Mouse (Mus musculus): ENCODE results near the gene Agap2. TPM values are rescaled to one million over a fixed set of nuclear protein-coding genes. Genes with fewer than 3 reads are reported as not detected.

The Agap2 gene
- total and polyA plus RNA-seq, 3 experiments: 24.8 to 43.5 (median 26.1) TPM

DNA sequence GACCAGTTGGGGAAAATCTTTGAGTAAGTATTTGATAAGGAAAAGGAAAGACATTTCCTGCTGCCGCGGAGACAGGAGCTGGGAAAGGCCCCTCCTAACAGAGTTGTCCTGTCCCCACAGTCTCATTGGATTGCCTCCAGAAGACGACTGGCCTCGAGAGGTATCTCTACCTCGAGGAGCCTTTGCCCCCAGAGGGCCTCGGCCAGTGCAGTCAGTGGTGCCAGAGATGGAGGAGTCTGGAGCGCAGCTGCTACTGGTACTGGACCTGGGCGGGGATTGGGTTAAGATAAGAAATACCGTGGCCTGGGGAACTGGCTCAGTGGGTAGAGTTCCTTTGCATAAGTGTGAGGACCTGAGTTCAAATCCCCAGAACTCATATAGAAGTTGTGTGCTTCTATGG lies 9.1 kb upstream of the Agap2 start:
- Histone ChIP-seq H3K9me3 (replicated peaks; ENCODE audit: low read length) (no peaks in the 10 kb centered on the region), H3K27me3 (replicated peaks) (peaks cover 16% of the 10 kb centered on the region), H3K36me3 (replicated peaks in 1 of 2; ENCODE audit: control insufficient read depth in 1 of 2, insufficient read depth in 1 of 2, low read length in 1 of 2) (peaks cover 37 to 45% of the 10 kb centered on the region in 2 experiments), H3K4me2 (ENCODE audit: insufficient read depth, low read depth, poor library complexity, severe bottlenecking) (no peak overlapping the region), H3K79me2 (replicated peaks; ENCODE audit: control insufficient read depth, extremely low read depth, insufficient read depth, poor library complexity, severe bottlenecking) (peaks cover 26% of the 10 kb centered on the region), H3K4me3 (replicated peaks in 1 of 3; ENCODE audit: low read depth in 2 of 3, low read length in 2 of 3, poor library complexity in 1 of 3) (no peak overlapping the region), H3K4me1 (ENCODE audit: control insufficient read depth in 1 of 2, insufficient read depth in 2 of 2) (peaks cover 5 to 46% of the 10 kb centered on the region in 2 experiments), H3K27ac (ENCODE audit: insufficient read depth, low read depth) (no peak overlapping the region), H3K9ac (ENCODE audit: insufficient read depth, low read depth) (no peak overlapping the region)
- no peak for DNase-seq (ENCODE audit: extremely low read depth)
- TF ChIP-seq SMC3 (IDR thresholded peaks at IDR 0.05; ENCODE audit: low read depth, low read length) (no peak), ZC3H11A (IDR thresholded peaks at IDR 0.05; ENCODE audit: low read depth, low read length) (no peak), CHD1 (IDR thresholded peaks at IDR 0.05; ENCODE audit: low read depth, low read length) (no peak), HCFC1 (IDR thresholded peaks at IDR 0.05; ENCODE audit: low read depth, low read length) (no peak), RCOR1 (conservative IDR thresholded peaks at IDR 0.05; ENCODE audit: low read depth, low read length) (no peak), POLR2A (IDR thresholded peaks at IDR 0.05; ENCODE audit: low read depth, low read length) (no peak)
- in situ Hi-C loops (cut with MboI; ENCODE audit: low pct_ligation_motif_present, low pct_unique_long_range_greater_than_20kb, low sequenced_read_pairs) (no loop called here), dilution Hi-C loops (cut with MboI; ENCODE audit: extremely low pct_ligation_motif_present, extremely low pct_unique_long_range_greater_than_20kb, low sequenced_read_pairs) (no loop called here)

- no peak for DNase-seq (ENCODE audit: extremely low read depth)
- Histone ChIP-seq H3K27me3 (replicated peaks) (peaks cover 10% of the 10 kb centered on the region), H3K9ac (ENCODE audit: insufficient read depth, low read depth) (no peak overlapping the region), H3K27ac (ENCODE audit: insufficient read depth, low read depth) (no peak overlapping the region), H3K4me3 (replicated peaks in 1 of 3; ENCODE audit: low read depth in 2 of 3, low read length in 2 of 3, poor library complexity in 1 of 3) (no peak overlapping the region), H3K9me3 (replicated peaks; ENCODE audit: low read length) (no peaks in the 10 kb centered on the region), H3K79me2 (replicated peaks; ENCODE audit: control insufficient read depth, extremely low read depth, insufficient read depth, poor library complexity, severe bottlenecking) (peaks cover 26% of the 10 kb centered on the region), H3K4me2 (ENCODE audit: insufficient read depth, low read depth, poor library complexity, severe bottlenecking) (no peak overlapping the region), H3K4me1 (ENCODE audit: control insufficient read depth in 1 of 2, insufficient read depth in 2 of 2) (peaks cover 10 to 51% of the 10 kb centered on the region in 2 experiments), H3K36me3 (replicated peaks in 1 of 2; ENCODE audit: control insufficient read depth in 1 of 2, insufficient read depth in 1 of 2, low read length in 1 of 2) (peaks cover 37 to 45% of the 10 kb centered on the region in 2 experiments)
- in situ Hi-C loops (cut with MboI; ENCODE audit: low pct_ligation_motif_present, low pct_unique_long_range_greater_than_20kb, low sequenced_read_pairs) (no loop called here), dilution Hi-C loops (cut with MboI; ENCODE audit: extremely low pct_ligation_motif_present, extremely low pct_unique_long_range_greater_than_20kb, low sequenced_read_pairs) (no loop called here)
- 0 out of 2 replicates have a peak, but pooled peaks have one; percentile 33 for TF ChIP-seq POLR2A (IDR thresholded peaks at IDR 0.05; ENCODE audit: low read depth, low read length)
- TF ChIP-seq CHD1 (IDR thresholded peaks at IDR 0.05; ENCODE audit: low read depth, low read length): no peak
- no peak for TF ChIP-seq ETS1 (conservative IDR thresholded peaks at IDR 0.05; ENCODE audit: low read depth, low read length)
- no peak for TF ChIP-seq POLR2AphosphoS2 (IDR thresholded peaks at IDR 0.05; ENCODE audit: low read depth, low read length)
- no peak for TF ChIP-seq ZNF384 (IDR thresholded peaks at IDR 0.05; ENCODE audit: low read depth, low read length)
- no peak for TF ChIP-seq MYC (IDR thresholded peaks at IDR 0.05; ENCODE audit: low read depth, low read length)
- TF ChIP-seq RCOR1 (conservative IDR thresholded peaks at IDR 0.05; ENCODE audit: low read depth, low read length): no peak
Observed at GRCm38 (mm10) chr10:127066519-127067018, 8.5 kb upstream of the Agap2 start.

DNA sequence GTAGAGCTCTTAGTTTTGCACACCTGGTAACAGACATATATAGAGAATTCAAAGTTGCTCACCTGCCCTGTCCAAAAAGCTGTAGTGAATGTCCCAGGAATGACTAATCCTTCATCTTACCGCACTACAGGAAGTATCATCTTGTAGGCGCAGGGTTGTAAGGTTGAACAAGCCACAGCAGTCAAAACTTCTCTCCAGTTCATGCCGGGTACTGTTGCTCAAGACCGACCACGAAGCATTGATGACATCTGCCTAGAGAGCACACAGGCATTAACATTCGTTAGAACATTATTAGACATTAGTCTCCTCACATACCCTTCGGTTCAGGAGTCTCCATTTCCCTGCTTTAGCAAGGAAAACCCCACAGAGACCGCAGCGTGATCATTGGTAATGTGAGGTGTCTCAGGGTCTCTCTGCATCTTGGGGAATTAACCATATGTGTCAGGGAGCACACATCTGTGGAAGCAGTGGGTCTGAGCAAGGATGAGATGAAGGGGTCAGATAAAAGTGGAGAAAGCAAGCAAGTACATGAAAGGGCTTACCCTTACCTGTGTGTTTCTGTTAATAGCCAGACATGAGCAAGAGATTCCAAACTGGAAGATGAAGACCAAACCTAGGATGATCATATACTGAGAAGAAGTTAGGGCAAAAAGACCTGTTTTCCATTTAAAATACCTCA lies 6.6 kb upstream of the Agap2 start:
- Histone ChIP-seq H3K4me3 (replicated peaks in 1 of 3; ENCODE audit: low read depth in 2 of 3, low read length in 2 of 3, poor library complexity in 1 of 3) (no peak overlapping the region), H3K27ac (ENCODE audit: insufficient read depth, low read depth) (peak overlapping the region; percentile 63), H3K27me3 (replicated peaks) (no peaks in the 10 kb centered on the region), H3K9me3 (replicated peaks; ENCODE audit: low read length) (no peaks in the 10 kb centered on the region), H3K9ac (ENCODE audit: insufficient read depth, low read depth) (no peak overlapping the region), H3K4me1 (ENCODE audit: control insufficient read depth in 1 of 2, insufficient read depth in 2 of 2) (peaks cover 10 to 43% of the 10 kb centered on the region in 2 experiments), H3K79me2 (replicated peaks; ENCODE audit: control insufficient read depth, extremely low read depth, insufficient read depth, poor library complexity, severe bottlenecking) (peaks cover 26% of the 10 kb centered on the region), H3K36me3 (replicated peaks in 1 of 2; ENCODE audit: control insufficient read depth in 1 of 2, insufficient read depth in 1 of 2, low read length in 1 of 2) (peaks cover 37 to 45% of the 10 kb centered on the region in 2 experiments), H3K4me2 (ENCODE audit: insufficient read depth, low read depth, poor library complexity, severe bottlenecking) (peak overlapping the region; percentile 64; the same call in 1 of the 2 replicates)
- dilution Hi-C loops (cut with MboI; ENCODE audit: extremely low pct_ligation_motif_present, extremely low pct_unique_long_range_greater_than_20kb, low sequenced_read_pairs) (no loop called here), in situ Hi-C loops (cut with MboI; ENCODE audit: low pct_ligation_motif_present, low pct_unique_long_range_greater_than_20kb, low sequenced_read_pairs) (no loop called here)
- no peak for DNase-seq (ENCODE audit: extremely low read depth)
- TF ChIP-seq EP300 (IDR thresholded peaks at IDR 0.05; ENCODE audit: low read length) (peak; percentile 17; the same call in 1 of the 2 replicates), CHD2 (IDR thresholded peaks at IDR 0.05; ENCODE audit: low read length) (peak; percentile 35), RCOR1 (conservative IDR thresholded peaks at IDR 0.05; ENCODE audit: low read depth, low read length) (no peak), TCF12 (IDR thresholded peaks at IDR 0.05; ENCODE audit: low read depth, low read length) (no peak), MAZ (IDR thresholded peaks at IDR 0.05; ENCODE audit: low read depth, low read length) (0 out of 2 replicates have a peak, but pooled peaks have one; percentile 45), POLR2AphosphoS2 (IDR thresholded peaks at IDR 0.05; ENCODE audit: low read depth, low read length) (peak; percentile 87), ZMIZ1 (IDR thresholded peaks at IDR 0.05; ENCODE audit: low read depth, low read length) (peak; percentile 41), KAT2A (IDR thresholded peaks at IDR 0.05; ENCODE audit: insufficient replicate concordance, low read length) (0 out of 2 replicates have a peak, but pooled peaks have one; percentile 19)

Data from CH12.LX (cell line).